Mouse (Mus musculus) leukemia stem cell, adult 10-12 weeks (primary cell): ENCODE measurements around the gene C1qtnf9. TPM values are rescaled to one million over a fixed set of nuclear protein-coding genes. Genes with fewer than 3 reads are reported as not detected.

Source experiments
- polyA plus RNA-seq: library from polyadenylated mRNA; stranded (reverse); fragments of >175 nt; gene quantifications from 2 replicates; pipeline ENCODE4 v1.2.3, GENCODE M21; 2012; ENCODE audit warnings: low replicate concordance

The C1qtnf9 gene
- 0.24 and 0.30 TPM in 2 replicates for polyA plus RNA-seq

DNA sequence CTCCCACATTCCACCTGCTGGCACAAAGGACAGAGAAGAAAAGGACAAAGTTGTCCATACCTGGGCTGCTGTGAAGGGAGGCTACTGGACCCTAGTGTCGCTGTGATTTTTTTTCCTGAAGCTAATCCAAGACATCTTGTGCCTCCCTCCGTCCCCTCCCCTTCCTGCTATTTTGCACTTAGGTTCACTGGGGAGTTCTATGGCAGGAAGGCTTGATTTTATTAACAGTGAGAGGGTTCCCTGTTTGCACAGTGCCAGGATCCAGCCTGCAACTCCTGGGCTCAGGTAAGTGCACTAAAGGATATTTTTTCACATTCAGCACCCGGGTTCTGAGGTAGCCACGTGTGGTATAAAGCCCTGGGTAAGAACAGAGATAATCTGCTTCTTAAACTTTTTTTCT is at the start of gene C1qtnf9:
Gene C1qtnf9 (plus strand): TSS at position 251 of the 400 bp plus-strand sequence.

DNA sequence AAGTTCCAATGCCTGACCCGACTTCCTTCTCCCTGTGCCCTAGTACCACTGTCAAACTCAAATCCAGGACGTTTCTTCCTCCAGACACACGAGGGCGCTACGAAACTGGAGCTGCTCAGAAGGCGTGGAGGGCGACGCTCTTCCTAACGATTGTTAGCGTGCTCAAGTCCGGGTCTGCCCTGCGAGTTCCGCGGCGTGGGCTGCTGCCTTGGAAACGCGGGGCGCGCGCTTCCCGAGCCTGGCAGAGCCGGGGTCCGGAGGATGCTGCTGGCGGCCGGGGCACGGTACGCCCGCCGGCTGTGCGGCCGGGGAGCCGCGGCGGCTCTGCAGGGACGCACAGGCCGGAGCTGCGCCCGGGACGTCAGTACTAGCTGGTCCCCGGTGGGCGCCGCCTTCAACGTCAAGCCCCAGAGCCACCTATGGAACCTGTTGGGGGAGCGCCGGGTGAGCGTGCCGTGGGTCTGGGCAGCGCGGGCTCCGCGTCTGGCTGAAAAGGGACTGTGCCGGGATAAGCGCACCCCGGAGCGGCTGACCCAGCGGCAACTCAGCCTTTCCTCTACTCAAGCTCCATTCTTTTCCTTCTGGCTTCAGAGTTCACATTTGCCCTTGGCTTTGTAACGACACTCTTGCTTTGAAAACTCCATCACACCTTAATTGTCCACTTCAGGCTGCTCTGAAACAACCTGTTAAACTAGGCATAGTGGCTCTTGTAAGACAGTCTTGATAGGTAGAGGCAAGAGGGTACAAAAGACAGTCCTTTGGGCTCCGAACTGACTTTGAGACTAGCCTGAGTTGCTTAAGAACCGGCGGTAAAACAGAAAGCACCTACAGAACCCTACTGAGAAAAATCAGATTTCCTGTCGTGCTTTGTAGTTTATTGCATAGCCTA is 16.7 kb downstream of the C1qtnf9 start, which contains the start of gene Mipep:
Gene Mipep (plus strand): TSS at position 147 of the 889 bp plus-strand sequence.

Other genes starting within 250 kb of the C1qtnf9 start
- 17.0 and 31.7 TPM in 2 replicates for gene Spata13, start 134.1 kb upstream of the C1qtnf9 start, polyA plus RNA-seq
- gene Mipep, start 16.4 kb downstream of the C1qtnf9 start, polyA plus RNA-seq = 14.8 and 32.3 TPM in 2 replicates